Mouse (Mus musculus) hindbrain, embryonic 12.5 days (tissue): ENCODE data around the gene Chst1. TPM values are rescaled to one million over a fixed set of nuclear protein-coding genes. Genes with fewer than 3 reads are reported as not detected.

Experiments used
- ATAC-seq: fragments of 200-750 bp; cut with Nextera tagmentation; 2 replicates; pipeline ENCODE4 v1.8.0; 2017; ENCODE audit warnings: moderate TSS enrichment; ENCODE audit not compliant: low FRiP score
- H3K27ac ChIP-seq: fragments of 300-500 bp; sonication (generic); 2 replicates; pipeline ENCODE4 v1.5.1; 2016; ENCODE audit warnings: mild to moderate bottlenecking
- H3K27me3 ChIP-seq: fragments of 300-500 bp; sonication (generic); 2 replicates; pipeline ENCODE4 v1.6.1; 2016; ENCODE audit warnings: mild to moderate bottlenecking
- H3K36me3 ChIP-seq: fragments of 300-500 bp; sonication (generic); 2 replicates; pipeline ENCODE4 v1.6.1; 2016; ENCODE audit warnings: mild to moderate bottlenecking
- H3K4me1 ChIP-seq: fragments of 300-500 bp; sonication (generic); 2 replicates; pipeline ENCODE4 v1.6.1; 2016
- H3K4me2 ChIP-seq: fragments of 300-500 bp; sonication (generic); replicated peaks from 2 replicates; pipeline ENCODE4 v1.6.1; 2016; ENCODE audit warnings: mild to moderate bottlenecking
- H3K4me3 ChIP-seq: fragments of 300-500 bp; sonication (generic); 2 replicates; pipeline ENCODE4 v1.5.1; 2016; ENCODE audit warnings: mild to moderate bottlenecking
- H3K9ac ChIP-seq: fragments of 300-500 bp; sonication (generic); 2 replicates; pipeline ENCODE4 v1.6.1; 2016; ENCODE audit warnings: mild to moderate bottlenecking, moderate library complexity
- H3K9me3 ChIP-seq: fragments of 300-500 bp; sonication (generic); replicated peaks from 2 replicates; pipeline ENCODE4 v1.6.1; 2016; ENCODE audit warnings: mild to moderate bottlenecking
- WGBS: fragments of 180-500 bp; shearing (Covaris S2); methylation state at CpG from one replicate; pipeline ENCODE4 v1.1.7; 2016; 5-methylcytosine and 5-hydroxymethylcytosine counted together
- polyA plus RNA-seq: library from polyadenylated mRNA; unstranded; fragments of >200 nt; fragmentation: Nextera tagmentation; extraction: Ambion mirVana; gene quantifications from 2 replicates; pipeline ENCODE4 v1.2.1, GENCODE M21; 2016

Gene Chst1
- polyA plus RNA-seq = 11.1 and 12.2 TPM in 2 replicates

GRCm38 (mm10) chr2:92599487-92600347 lies at the start of gene Chst1:
Chst1 (plus strand) TSS chr2:92599707.
- Histone ChIP-seq H3K9me3 (no peaks in the 10 kb centered on the region), H3K36me3 (no peaks in the 10 kb centered on the region), H3K4me1 (peaks cover 40% of the 10 kb centered on the region), H3K4me3 (peak within 1 kb of the TSS; percentile 77), H3K9ac (peak within 1 kb of the TSS; percentile 89), H3K4me2 (peak within 1 kb of the TSS; percentile 98), H3K27ac (peak within 1 kb of the TSS; percentile 78), H3K27me3 (peaks cover 44% of the 10 kb centered on the region)
- WGBS = 1% methylated on average over 18 of the region's 82 CpGs
- ATAC-seq = peak; percentile 76

- Histone ChIP-seq H3K27ac (no peak overlapping the region), H3K9me3 (no peaks in the 10 kb centered on the region), H3K27me3 (no peaks in the 10 kb centered on the region), H3K4me2 (no peak overlapping the region), H3K9ac (no peak overlapping the region), H3K4me1 (peaks cover 3% of the 10 kb centered on the region; the same call in 1 of the 2 replicates), H3K4me3 (no peak overlapping the region), H3K36me3 (no peaks in the 10 kb centered on the region)
- WGBS = 81% methylated on average over 2 of the region's 2 CpGs
- ATAC-seq = no peak
Observed at GRCm38 (mm10) chr2:92550051-92550450, 49.5 kb upstream of the Chst1 start.

GRCm38 (mm10) chr2:92554536-92554935 lies 45.0 kb upstream of the Chst1 start:
- H3K36me3 ChIP-seq = no peaks in the 10 kb centered on the region
- H3K27me3 ChIP-seq = no peaks in the 10 kb centered on the region
- no peak overlapping the region for H3K9ac ChIP-seq
- H3K4me1 ChIP-seq = no peaks in the 10 kb centered on the region
- no peak overlapping the region for H3K4me2 ChIP-seq
- H3K27ac ChIP-seq = no peak overlapping the region
- no peak for ATAC-seq
- H3K9me3 ChIP-seq = no peaks in the 10 kb centered on the region
- H3K4me3 ChIP-seq = no peak overlapping the region

- no peaks in the 10 kb centered on the region for H3K27me3 ChIP-seq
Observed at GRCm38 (mm10) chr2:92562930-92563329, 36.6 kb upstream of the Chst1 start.

GRCm38 (mm10) chr2:92570623-92571022 lies 28.9 kb upstream of the Chst1 start:
- ATAC-seq = no peak
- H3K27ac ChIP-seq = no peak overlapping the region
- 83% methylated on average over 6 of the region's 6 CpGs for WGBS

More at GRCm38 (mm10) chr2:92562930-92563329, 36.6 kb upstream of the Chst1 start:
- H3K36me3 ChIP-seq = no peaks in the 10 kb centered on the region
- ATAC-seq = no peak
- H3K4me3 ChIP-seq = no peak overlapping the region
- H3K9ac ChIP-seq = no peak overlapping the region
- WGBS = 64% methylated on average over 4 of the region's 4 CpGs
- peaks cover 12% of the 10 kb centered on the region for H3K9me3 ChIP-seq
- no peak overlapping the region for H3K27ac ChIP-seq
- H3K4me1 ChIP-seq = no peaks in the 10 kb centered on the region
- H3K4me2 ChIP-seq = no peak overlapping the region

GRCm38 (mm10) chr2:92577824-92578223 lies 21.7 kb upstream of the Chst1 start:
- ATAC-seq = no peak
- 75% methylated on average over 9 of the region's 9 CpGs for WGBS
- no peak overlapping the region for H3K27ac ChIP-seq
- H3K9me3 ChIP-seq = no peaks in the 10 kb centered on the region
- H3K4me1 ChIP-seq = no peaks in the 10 kb centered on the region
- no peak overlapping the region for H3K9ac ChIP-seq
- no peak overlapping the region for H3K4me3 ChIP-seq
- H3K36me3 ChIP-seq = no peaks in the 10 kb centered on the region
- no peaks in the 10 kb centered on the region for H3K27me3 ChIP-seq
- no peak overlapping the region for H3K4me2 ChIP-seq

More at GRCm38 (mm10) chr2:92570623-92571022, 28.9 kb upstream of the Chst1 start:
- Histone ChIP-seq H3K9ac (no peak overlapping the region), H3K9me3 (peaks cover 4% of the 10 kb centered on the region), H3K4me1 (no peaks in the 10 kb centered on the region), H3K27me3 (no peaks in the 10 kb centered on the region; the same call in 1 of the 2 replicates), H3K4me3 (no peak overlapping the region), H3K36me3 (no peaks in the 10 kb centered on the region), H3K4me2 (no peak overlapping the region)

GRCm38 (mm10) chr2:92581302-92581701 lies 18.2 kb upstream of the Chst1 start:
- no peak overlapping the region for H3K4me3 ChIP-seq
- H3K36me3 ChIP-seq = no peaks in the 10 kb centered on the region
- H3K4me1 ChIP-seq = no peaks in the 10 kb centered on the region
- H3K9me3 ChIP-seq = no peaks in the 10 kb centered on the region
- 86% methylated on average over 7 of the region's 7 CpGs for WGBS
- ATAC-seq = no peak
- H3K27ac ChIP-seq = no peak overlapping the region
- H3K27me3 ChIP-seq = no peaks in the 10 kb centered on the region
- H3K9ac ChIP-seq = no peak overlapping the region
- no peak overlapping the region for H3K4me2 ChIP-seq

GRCm38 (mm10) chr2:92582596-92582995 lies 16.9 kb upstream of the Chst1 start:
- no peak for ATAC-seq
- Histone ChIP-seq H3K9me3 (no peaks in the 10 kb centered on the region), H3K36me3 (no peaks in the 10 kb centered on the region), H3K27ac (no peak overlapping the region), H3K4me2 (no peak overlapping the region), H3K27me3 (no peaks in the 10 kb centered on the region), H3K9ac (no peak overlapping the region), H3K4me3 (no peak overlapping the region), H3K4me1 (no peaks in the 10 kb centered on the region)
- WGBS = 75% methylated on average over 5 of the region's 5 CpGs

- Histone ChIP-seq H3K9me3 (no peaks in the 10 kb centered on the region), H3K36me3 (no peaks in the 10 kb centered on the region), H3K4me2 (no peak overlapping the region), H3K4me3 (no peak overlapping the region), H3K4me1 (no peaks in the 10 kb centered on the region), H3K9ac (no peak overlapping the region), H3K27ac (no peak overlapping the region), H3K27me3 (no peaks in the 10 kb centered on the region)
- ATAC-seq = no peak
- 68% methylated on average over 2 of the region's 2 CpGs for WGBS
Observed at GRCm38 (mm10) chr2:92587806-92588205, 11.7 kb upstream of the Chst1 start.

GRCm38 (mm10) chr2:92594929-92595730 lies 4.4 kb upstream of the Chst1 start:
- H3K4me3 ChIP-seq = no peak overlapping the region
- no peak for ATAC-seq
- H3K9me3 ChIP-seq = no peaks in the 10 kb centered on the region
- H3K4me1 ChIP-seq = peaks cover 2% of the 10 kb centered on the region; the same call in 1 of the 2 replicates
- no peak overlapping the region for H3K9ac ChIP-seq
- H3K4me2 ChIP-seq = no peak overlapping the region
- peaks cover 19% of the 10 kb centered on the region; the same call in 1 of the 2 replicates for H3K27me3 ChIP-seq
- 65% methylated on average over 11 of the region's 11 CpGs for WGBS
- no peaks in the 10 kb centered on the region for H3K36me3 ChIP-seq
- no peak overlapping the region for H3K27ac ChIP-seq

GRCm38 (mm10) chr2:92597291-92597690 lies 2.2 kb upstream of the Chst1 start:
- H3K27me3 ChIP-seq = peaks cover 34% of the 10 kb centered on the region
- H3K4me2 ChIP-seq = no peak overlapping the region
- no peak for ATAC-seq
- no peak overlapping the region for H3K27ac ChIP-seq
- no peak overlapping the region for H3K4me3 ChIP-seq
- H3K4me1 ChIP-seq = peaks cover 23% of the 10 kb centered on the region
- 11% methylated on average over 7 of the region's 7 CpGs for WGBS
- H3K9me3 ChIP-seq = no peaks in the 10 kb centered on the region
- no peak overlapping the region for H3K9ac ChIP-seq
- no peaks in the 10 kb centered on the region for H3K36me3 ChIP-seq

GRCm38 (mm10) chr2:92598941-92599486 lies 493 bp upstream of the Chst1 start:
- Histone ChIP-seq H3K4me3 (peak overlapping the region; percentile 77), H3K9ac (peak overlapping the region; percentile 89), H3K9me3 (no peaks in the 10 kb centered on the region), H3K27me3 (peaks cover 47% of the 10 kb centered on the region), H3K4me1 (peaks cover 39% of the 10 kb centered on the region), H3K27ac (peak overlapping the region; percentile 78; the same call in 1 of the 2 replicates), H3K4me2 (peak overlapping the region; percentile 98), H3K36me3 (no peaks in the 10 kb centered on the region)
- 27% methylated on average over 11 of the region's 11 CpGs for WGBS
- ATAC-seq = peak; percentile 20; the same call in 1 of the 2 replicates
